Mouse (Mus musculus) heart, postnatal 0 days (tissue): ENCODE results near the gene Zfp346. TPM values are rescaled to one million over a fixed set of nuclear protein-coding genes. Genes with fewer than 3 reads are reported as not detected.

Experiments
- ATAC-seq: fragments of 200-750 bp; cut with Nextera tagmentation; 2 replicates; pipeline ENCODE4 v1.8.0; 2017; ENCODE audit warnings: low read depth, moderate number of reproducible peaks, moderate library complexity; ENCODE audit not compliant: insufficient read depth
- DNase-seq: peaks from one replicate; pipeline ENCODE4 v3.0.0-alpha.2; 2016; ENCODE audit warnings: low spot score
- H3K27ac ChIP-seq: fragments of 300-500 bp; sonication (generic); 2 replicates; pipeline ENCODE4 v1.5.1; 2014; ENCODE audit warnings: low read depth, mild to moderate bottlenecking
- H3K27me3 ChIP-seq: fragments of 300-500 bp; sonication (generic); 2 replicates; pipeline ENCODE4 v1.6.1; 2014; ENCODE audit warnings: low read length, mixed read lengths; ENCODE audit not compliant: control insufficient read depth, insufficient read depth
- H3K36me3 ChIP-seq: fragments of 300-500 bp; sonication (generic); replicated peaks from 2 replicates; pipeline ENCODE4 v1.6.1; 2014; ENCODE audit warnings: low read length, mixed read lengths; ENCODE audit not compliant: control insufficient read depth, insufficient read depth
- H3K4me1 ChIP-seq: fragments of 300-500 bp; sonication (generic); 2 replicates; pipeline ENCODE4 v1.6.1; 2014; ENCODE audit warnings: antibody characterized with exemption; ENCODE audit not compliant: control insufficient read depth, insufficient read depth
- H3K4me2 ChIP-seq: fragments of 300-500 bp; sonication (generic); 2 replicates; pipeline ENCODE4 v1.6.1; 2014; ENCODE audit warnings: low read depth, mild to moderate bottlenecking, low read length, moderate library complexity
- H3K4me3 ChIP-seq: fragments of 300-500 bp; sonication (generic); 2 replicates; pipeline ENCODE4 v1.5.1; 2014; ENCODE audit warnings: low read depth, low read length
- H3K9ac ChIP-seq: fragments of 300-500 bp; sonication (generic); replicated peaks from 2 replicates; pipeline ENCODE4 v1.6.1; 2014; ENCODE audit warnings: low read depth, low read length, mixed read lengths
- H3K9me3 ChIP-seq: fragments of 300-500 bp; sonication (generic); replicated peaks from 2 replicates; pipeline ENCODE4 v1.6.1; 2016; ENCODE audit warnings: low read length; ENCODE audit not compliant: control insufficient read depth
- CTCF ChIP-seq: IDR thresholded peaks from 2 replicates; pipeline ENCODE4 v1.5.1; 2016; ENCODE audit warnings: antibody characterized with exemption, control low read depth, low read depth
- EP300 ChIP-seq: IDR thresholded peaks from 2 replicates; pipeline ENCODE4 v1.6.1; 2016; ENCODE audit warnings: antibody characterized with exemption, low read depth
- WGBS: fragments of 180-500 bp; shearing (Covaris S2); extraction: QIAGEN DNeasy Blood & Tissue Kit; methylation state at CpG from one replicate; pipeline ENCODE4 v1.1.7; 2014; 5-methylcytosine and 5-hydroxymethylcytosine counted together
- polyA plus RNA-seq: library from polyadenylated mRNA; unstranded; fragments of >200 nt; fragmentation: Nextera tagmentation; extraction: Ambion mirVana; gene quantifications from 2 replicates; pipeline ENCODE4 v1.2.1, GENCODE M21; 2015
- total RNA-seq: library from RNA; depleted of rRNA; stranded (reverse); fragments of >200 nt; gene quantifications from 2 replicates; pipeline ENCODE4 v1.2.3, GENCODE M21; 2014; ENCODE audit warnings: low replicate concordance

The Zfp346 gene
- total and polyA plus RNA-seq, 2 experiments from 2014 or later = 11.7 to 21.0 TPM

GRCm38 (mm10) chr13:55167798-55168197, 62.7 kb downstream of the Zfp346 start:
- Histone ChIP-seq H3K4me1 (peaks cover 14% of the 10 kb centered on the region), H3K27me3 (no peaks in the 10 kb centered on the region), H3K9me3 (no peaks in the 10 kb centered on the region), H3K36me3 (no peaks in the 10 kb centered on the region), H3K9ac (no peak overlapping the region), H3K4me3 (no peak overlapping the region), H3K27ac (no peak overlapping the region), H3K4me2 (no peak overlapping the region)
- no peak for DNase-seq
- TF ChIP-seq CTCF = no peak
- TF ChIP-seq EP300 = no peak
- 89% methylated on average over 11 of the region's 11 CpGs for WGBS
- ATAC-seq = no peak

- Histone ChIP-seq H3K27me3 (no peaks in the 10 kb centered on the region), H3K36me3 (no peaks in the 10 kb centered on the region), H3K4me1 (peaks cover 14% of the 10 kb centered on the region), H3K4me2 (no peak overlapping the region), H3K9me3 (no peaks in the 10 kb centered on the region), H3K27ac (no peak overlapping the region), H3K9ac (no peak overlapping the region), H3K4me3 (no peak overlapping the region)
- 97% methylated on average over 5 of the region's 5 CpGs for WGBS
- TF ChIP-seq CTCF (no peak), EP300 (no peak)
- no peak for DNase-seq
- no peak for ATAC-seq
These were observed 63.1 kb downstream of the Zfp346 start for GRCm38 (mm10) chr13:55168255-55168654.

DNA sequence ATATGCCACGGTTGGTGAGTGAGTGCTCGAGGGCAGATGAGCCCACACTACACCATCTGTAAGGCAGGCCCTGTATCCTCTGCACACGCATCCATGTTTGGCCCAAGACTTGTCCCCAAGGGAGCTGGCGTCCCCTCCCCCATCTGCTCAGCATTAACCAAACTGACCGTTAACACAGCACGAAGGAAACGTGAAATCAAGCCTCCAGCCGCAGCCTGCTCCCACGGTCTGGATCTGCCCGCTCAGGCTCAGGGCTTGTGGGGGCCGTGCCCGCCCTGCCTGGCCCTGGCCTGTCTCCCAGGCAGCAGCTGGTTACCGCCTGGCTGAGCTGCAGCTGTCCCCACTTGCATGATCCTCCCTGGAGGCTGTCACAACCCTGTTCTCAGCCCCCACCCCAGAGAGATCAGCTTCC, 63.9 kb downstream of the Zfp346 start:
- Histone ChIP-seq H3K27ac (no peak overlapping the region), H3K9me3 (no peaks in the 10 kb centered on the region)
- peak; percentile 56 for ATAC-seq

GRCm38 (mm10) chr13:55171517-55172335, 66.6 kb downstream of the Zfp346 start:
- 11% methylated on average over 26 of the region's 26 CpGs for WGBS
- Histone ChIP-seq H3K9ac (no peak overlapping the region; the same call in 1 of the 2 replicates), H3K27ac (peak overlapping the region; percentile 57), H3K4me2 (peak overlapping the region; percentile 59), H3K4me1 (peaks cover 14% of the 10 kb centered on the region), H3K36me3 (no peaks in the 10 kb centered on the region), H3K4me3 (peak overlapping the region; percentile 26), H3K27me3 (no peaks in the 10 kb centered on the region), H3K9me3 (no peaks in the 10 kb centered on the region)
- DNase-seq = peak; percentile 43
- ATAC-seq = peak; percentile 70
- TF ChIP-seq EP300 (no peak), CTCF (no peak)

More for the DNA sequence above, 63.9 kb downstream of the Zfp346 start:
- DNase-seq = no peak
- whole genome bisulfite sequencing = 67% methylated on average over 13 of the region's 13 CpGs
- H3K36me3 ChIP-seq = no peaks in the 10 kb centered on the region
- no peak overlapping the region for H3K4me2 ChIP-seq
- TF ChIP-seq CTCF (no peak), EP300 (no peak)
- no peaks in the 10 kb centered on the region for H3K27me3 ChIP-seq
- H3K9ac ChIP-seq = no peak overlapping the region
- H3K4me3 ChIP-seq = no peak overlapping the region
- peaks cover 14% of the 10 kb centered on the region for H3K4me1 ChIP-seq

DNA sequence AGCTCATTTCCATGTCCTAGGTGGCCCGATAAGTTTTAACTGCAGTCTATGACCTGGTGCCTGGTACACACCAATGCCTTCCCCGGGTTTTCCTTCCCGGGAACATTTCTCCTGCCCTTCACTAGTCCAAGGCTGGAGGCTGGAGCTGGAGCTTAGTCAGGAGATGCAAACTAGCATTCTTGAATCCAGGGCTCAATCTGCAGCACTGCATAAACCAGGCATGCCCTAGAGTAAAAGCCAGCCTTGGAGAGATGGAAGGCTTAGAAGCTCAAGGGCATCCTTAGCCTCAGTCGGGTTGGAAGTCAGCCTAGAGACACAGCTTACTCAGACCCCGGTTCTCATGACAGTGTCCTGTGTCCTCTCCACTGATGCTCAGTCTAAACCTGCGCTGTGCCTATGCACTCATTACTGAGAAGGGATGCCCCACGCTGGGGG, 67.2 kb downstream of the Zfp346 start:
- H3K36me3 ChIP-seq = no peaks in the 10 kb centered on the region
- peak overlapping the region; percentile 59 for H3K4me2 ChIP-seq
- TF ChIP-seq EP300 (no peak), CTCF (no peak)
- no peak overlapping the region for H3K9ac ChIP-seq
- no peaks in the 10 kb centered on the region for H3K27me3 ChIP-seq
- H3K27ac ChIP-seq = no peak overlapping the region
- H3K4me1 ChIP-seq = peaks cover 14% of the 10 kb centered on the region
- DNase-seq (no peak), ATAC-seq (no peak)
- H3K9me3 ChIP-seq = no peaks in the 10 kb centered on the region
- H3K4me3 ChIP-seq = peak overlapping the region; percentile 26; the same call in 1 of the 2 replicates
- WGBS = 36% methylated on average over 7 of the region's 7 CpGs
